Mouse (Mus musculus) thymus, postnatal 36 days (tissue): Measurements from ENCODE around the gene Cd2ap.

Source experiments
- DNase-seq, 2 experiments: peaks; one replicate each; pipeline ENCODE4 v3.0.0; 2022; ENCODE audit warnings: mixed read lengths in 2 of 2

Cd2ap gene

DNA sequence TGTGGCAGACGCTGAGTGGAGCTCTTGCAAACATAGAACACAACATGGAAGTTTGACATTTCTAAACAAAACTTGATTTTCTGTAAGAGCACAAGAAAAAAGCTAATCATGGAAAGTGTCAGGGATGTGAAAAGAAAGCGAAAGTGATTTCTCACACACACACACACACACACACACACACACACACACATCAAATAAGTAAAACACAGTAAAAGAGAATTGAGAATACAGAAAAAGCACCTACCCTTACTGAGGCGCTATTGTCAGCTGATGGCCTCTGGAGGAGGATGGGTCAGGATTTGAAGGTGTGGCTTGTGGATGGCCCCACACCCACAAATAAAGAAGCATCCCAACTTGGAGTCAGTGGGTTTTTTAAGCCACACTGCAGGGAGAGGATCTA, 19.0 kb downstream of the Cd2ap start:
- no peak for DNase-seq

DNA sequence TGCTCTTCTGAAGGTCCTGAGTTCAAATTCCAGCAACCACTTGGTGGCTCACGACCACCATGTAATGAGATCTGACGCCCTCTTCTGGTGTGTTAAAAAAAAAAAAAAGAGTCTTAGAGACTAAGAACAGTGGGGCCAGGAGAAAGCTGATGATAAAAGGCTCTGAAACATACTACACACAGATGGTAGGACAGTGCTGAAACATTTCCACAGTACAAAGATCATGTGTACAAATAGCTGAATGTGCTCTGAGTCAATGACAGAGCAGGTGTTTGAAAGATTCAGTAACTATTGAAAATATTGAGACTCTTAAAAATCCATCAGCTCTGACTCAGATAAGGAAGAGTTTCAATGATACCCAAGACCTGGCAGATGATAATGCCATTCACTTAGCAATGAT, 29.4 kb downstream of the Cd2ap start:
- DNase-seq: no peak

DNA sequence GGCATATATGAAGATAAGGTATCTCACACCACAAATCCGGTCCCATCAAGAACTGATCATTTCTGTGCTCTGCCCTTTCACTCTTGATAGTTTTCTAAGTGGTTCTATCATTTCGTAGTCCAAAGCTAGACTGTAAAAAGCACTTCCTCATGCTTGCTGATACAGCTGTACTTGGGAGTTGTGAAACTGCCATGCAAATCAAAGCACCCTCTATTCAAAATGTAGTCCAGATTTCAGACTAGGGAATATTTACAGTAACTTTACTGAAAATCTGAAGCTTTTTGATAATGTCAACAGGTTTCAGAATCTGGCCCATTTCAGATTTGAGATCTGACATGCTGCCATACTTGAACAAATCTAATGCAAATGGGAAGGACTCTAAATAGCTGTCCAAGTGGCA, 39.3 kb downstream of the Cd2ap start:
- no peak for DNase-seq

DNA sequence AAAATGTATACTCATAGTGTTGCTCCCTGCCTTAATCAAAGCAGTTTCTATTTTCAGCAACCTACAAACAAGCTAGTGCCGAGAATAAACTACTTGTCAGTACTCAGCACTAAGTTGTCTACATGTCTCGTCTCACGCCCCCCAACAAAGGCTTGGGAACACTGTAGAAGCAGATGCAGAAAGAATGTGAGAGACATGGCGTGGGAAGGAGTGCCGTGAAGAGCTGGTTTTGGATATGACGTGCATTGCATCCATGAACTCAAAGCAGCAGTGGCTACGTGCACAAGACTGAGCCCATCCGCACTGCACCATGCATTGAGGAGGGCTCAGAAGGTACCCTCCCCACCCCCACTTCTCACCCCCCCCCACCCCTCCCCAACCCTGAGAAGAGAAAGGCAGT, 53.7 kb downstream of the Cd2ap start:
- DNase-seq: no peak

DNA sequence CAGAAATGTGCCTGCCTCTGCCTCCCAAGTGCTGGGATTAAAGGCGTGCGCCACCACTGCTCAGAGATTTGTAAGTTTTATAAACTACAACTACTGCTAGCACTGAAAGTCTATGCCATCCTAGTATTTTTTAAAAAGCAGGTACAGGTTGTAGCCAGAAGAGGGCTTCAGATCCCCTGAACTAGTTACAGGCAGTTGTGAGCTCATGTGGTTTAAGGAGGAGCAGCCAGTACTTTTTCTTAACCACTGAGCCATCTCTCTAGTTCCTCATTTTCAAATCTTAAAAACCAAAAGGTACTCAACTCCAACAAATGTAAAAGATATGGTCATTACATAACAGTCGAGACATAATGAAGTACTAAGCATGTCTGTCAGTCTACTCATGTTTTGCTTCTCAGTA, 61.1 kb downstream of the Cd2ap start:
- no peak for DNase-seq

DNA sequence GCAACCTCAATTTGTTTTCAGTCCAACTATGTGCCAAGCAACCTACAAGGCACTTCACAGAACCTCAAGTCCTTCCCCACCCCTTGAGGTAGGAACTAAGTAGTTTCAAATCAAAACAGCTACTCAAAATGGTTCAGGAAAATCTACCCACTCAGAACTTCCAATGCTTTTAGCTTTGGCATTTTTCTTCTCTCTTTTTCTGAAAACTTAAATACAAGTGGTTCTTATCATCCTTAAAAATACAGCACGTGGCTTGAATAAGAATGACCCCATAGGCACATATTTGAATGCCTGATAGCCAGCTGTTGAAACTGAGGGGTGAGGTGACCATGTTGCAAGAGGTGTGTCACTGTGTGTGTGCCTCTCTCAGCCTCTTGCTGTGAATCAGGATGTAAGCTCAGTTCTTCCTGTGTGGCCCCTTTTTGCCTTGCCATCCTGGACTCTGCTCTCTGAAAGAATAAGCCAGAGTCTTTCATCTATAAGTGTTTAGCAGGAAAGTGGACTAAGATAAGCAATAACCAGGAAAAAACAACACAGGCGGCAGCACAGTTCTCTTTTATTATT, 84.0 kb downstream of the Cd2ap start:
- no peak for DNase-seq

DNA sequence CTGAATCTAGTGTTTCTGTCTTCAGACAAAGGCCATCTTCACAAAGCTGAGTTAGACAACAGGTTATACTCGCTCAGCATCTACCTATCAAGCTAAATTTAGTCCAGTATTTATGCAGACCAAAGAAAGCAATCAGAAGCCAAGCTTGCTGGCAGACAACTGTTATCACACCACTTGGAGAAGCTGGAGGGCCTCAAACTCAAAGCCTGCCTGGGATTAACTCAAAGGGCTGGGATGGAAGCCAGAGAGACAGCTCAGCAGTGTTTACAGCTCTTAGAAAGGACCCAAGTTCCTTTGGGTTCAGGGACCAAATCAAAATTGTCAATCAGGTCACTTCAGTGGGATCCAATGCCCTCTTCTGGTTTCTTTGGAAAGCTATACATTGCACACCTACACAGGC, 85.7 kb downstream of the Cd2ap start:
- no peak for DNase-seq

DNA sequence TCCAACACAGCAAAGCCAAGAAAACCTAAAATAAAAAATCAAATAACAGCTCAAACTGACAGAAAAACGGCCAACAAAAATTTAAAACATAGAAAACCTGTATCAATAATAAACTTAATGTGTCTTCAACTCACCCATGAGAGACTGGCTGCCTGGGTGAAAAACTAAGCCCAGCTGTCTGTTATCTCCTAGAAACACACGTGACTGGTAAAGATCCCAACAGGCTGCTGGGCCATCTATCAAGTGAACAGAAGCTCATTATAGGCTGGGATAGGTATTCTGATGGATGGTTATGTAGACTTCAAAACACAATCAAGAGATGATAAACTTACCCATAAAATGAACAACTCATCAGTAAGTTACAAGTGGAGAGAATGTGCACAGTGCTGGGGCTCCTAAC, 86.7 kb downstream of the Cd2ap start:
- DNase-seq: no peak

DNA sequence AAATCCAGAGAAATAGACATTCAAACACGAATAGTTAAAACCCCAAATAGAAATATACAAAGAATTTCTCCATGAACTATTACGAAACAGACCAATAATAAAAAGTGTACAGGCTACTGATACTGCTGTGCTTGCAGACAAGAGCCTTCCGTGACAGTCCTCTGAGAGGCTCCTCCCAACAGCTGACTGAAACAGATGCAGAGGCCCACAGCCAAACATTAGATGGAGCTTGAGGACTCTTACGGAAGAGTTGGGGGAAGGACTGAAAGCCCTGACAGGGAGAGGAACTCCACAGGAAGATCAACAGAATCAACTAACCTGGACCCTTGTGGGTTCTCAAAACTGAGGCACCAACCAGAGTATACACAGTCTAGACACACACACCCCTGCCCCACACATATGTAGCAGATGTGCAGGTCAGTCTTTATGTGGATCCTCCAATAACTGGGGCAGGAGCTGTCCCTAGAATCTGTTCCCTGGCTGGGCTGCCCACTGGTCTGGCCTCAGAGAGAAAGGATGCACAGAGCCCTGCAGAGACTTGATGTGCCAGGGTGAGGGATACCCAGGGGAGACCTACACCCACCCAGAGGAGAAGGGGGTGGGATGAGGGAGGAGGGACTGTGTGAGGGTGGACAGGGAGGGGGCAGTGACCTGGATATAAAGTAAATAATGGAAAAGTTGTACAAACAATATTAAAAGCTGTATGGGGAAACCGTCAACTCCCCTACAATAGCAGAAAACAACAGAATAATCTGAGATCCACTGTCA, 87.6 kb downstream of the Cd2ap start:
- no peak for DNase-seq

DNA sequence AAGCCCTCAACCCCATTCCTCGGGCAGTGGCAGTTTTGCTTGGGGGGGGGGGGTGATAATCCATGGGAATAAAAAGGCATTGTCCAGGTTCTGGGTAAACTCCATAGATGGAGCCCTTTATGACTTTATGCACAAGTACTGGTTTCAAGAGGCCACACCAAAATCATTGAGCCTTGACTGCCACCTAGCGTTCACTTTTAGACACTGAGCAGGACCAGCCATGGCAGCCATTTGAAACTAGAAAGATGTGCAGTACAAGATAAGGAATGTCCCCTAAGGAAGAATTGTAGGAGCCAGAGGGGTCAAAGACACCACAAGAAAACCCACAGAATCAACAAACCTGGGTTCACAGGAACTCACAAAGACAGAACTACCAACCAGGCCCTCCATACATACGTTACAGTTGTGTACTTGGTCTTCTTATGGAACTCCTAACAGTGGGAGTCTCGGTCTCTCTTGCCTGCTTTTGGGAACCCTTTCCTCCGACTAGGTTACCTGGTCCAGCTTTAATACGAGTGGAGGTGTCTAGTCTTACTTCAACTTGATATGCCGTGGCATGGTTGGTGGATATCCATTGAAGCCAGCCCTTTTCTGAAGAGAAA, 94.2 kb downstream of the Cd2ap start:
- peak; percentile 36 to 40 for DNase-seq

DNA sequence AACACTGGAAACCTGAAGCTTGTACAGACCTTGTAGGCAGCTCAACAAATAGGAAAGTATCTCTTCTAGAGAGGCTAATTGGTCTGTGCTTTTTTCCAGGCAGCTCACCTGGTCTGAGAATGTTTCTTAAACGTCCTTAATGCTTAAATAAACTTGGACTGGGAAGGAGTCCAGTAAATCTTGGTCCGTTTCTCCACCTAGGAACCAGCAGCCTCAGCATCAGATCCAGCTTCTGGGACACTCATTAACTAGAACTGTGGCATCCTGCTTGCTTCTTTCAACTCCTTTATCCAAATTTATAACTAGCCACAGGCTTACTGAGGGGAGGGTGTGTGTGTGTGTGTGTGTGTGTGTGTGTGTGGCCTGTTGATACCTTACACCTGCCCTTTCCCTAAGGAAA, 122.7 kb downstream of the Cd2ap start:
- no peak for DNase-seq

DNA sequence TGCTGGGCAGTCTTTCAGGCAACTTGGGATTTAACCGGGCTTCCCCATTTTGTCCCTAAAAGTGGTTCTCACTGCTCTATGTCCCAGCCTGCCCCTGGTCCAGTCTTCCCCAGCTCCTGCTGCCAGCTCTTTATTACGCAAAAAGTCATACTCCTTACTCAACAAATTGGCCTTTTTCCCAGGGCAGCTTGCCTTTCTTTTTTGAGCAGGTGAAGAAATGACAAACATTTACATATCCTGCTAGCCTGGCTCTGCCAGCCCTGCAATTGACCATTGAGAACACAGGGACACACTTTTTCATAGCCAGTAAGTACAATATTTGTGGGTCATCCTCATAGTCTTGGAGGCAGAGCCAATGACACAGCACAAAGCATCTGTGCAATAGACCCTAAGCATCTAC, 124.3 kb downstream of the Cd2ap start:
- no peak for DNase-seq

DNA sequence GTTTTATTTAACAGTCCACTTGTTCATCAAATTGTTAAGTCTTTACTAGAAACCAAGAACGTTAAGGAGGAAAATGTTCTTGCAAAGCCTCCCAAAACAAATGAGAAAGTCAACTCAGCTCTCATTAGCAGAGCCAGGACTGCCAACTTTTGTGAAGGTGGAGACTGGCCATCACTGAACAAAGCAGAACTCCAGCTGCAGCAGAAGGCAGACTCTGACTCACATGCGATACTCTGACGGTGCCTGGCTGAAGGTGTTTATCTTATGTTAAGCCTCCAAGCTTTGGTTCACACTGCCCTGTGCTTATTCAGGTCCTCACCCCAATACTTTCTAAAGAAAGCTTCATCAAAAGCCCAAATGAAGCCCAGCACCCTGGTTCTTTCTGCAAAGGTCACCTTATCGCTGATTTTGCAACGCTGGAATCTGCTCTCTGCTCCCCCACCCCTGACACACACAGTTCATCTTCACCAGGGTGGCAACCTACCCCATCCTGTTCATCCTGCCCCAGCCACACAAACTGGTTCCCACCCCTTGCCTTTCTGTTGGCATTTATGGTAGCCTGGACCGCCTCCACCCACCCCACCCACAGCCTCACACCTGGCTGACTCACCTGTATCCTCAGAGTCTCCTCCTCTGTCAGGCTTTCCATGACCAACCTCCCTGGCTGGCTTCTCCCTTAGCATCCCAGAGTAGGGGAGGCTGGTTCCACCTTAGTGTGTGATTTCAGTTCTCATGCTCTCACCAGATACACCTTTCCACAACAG, 130.6 kb downstream of the Cd2ap start:
- DNase-seq: no peak
